25 mouse cellular contexts compared by ENCODE assay signal in genomic region chr19:10788242-10788641, GRCm38 (mm10). TPM values are rescaled to one million over a fixed set of nuclear protein-coding genes. Genes with fewer than 3 reads are reported as not detected.
DNase-seq lines count a peak whose midpoint lies in the region.
"Had no signal": no experiment of that assay in that cellular context is flagged by ENCODE, and none has a peak within 500 bp of the region (broad histone marks: within the 10 kb centered on the region; RNA-seq: fewer than 3 reads in every experiment).

No protein-coding gene starts in this region.

- DNase-seq in 3134 (ENCODE audit: extremely low read depth, insufficient read length, low spot score) = peak; percentile 16
- peak; percentile 81 for DNase-seq in CD4-positive, CD25-positive, alpha-beta regulatory T cell, adult 2 months (ENCODE audit: low read depth, low spot score)
- DNase-seq in induced T-regulatory cell, adult 2 months (ENCODE audit: low read depth) = peak; percentile 87
- DNase-seq in thymus, postnatal 0 days (ENCODE audit: low spot score) = peak; percentile 85
- DNase-seq in cerebellum, postnatal 10 days = no peak
- no peak for DNase-seq in layer of hippocampus, postnatal 10 days (ENCODE audit: low spot score in 2 of 2)
- DNase-seq in gastrocnemius, postnatal 25 days = no peak
- no peak for DNase-seq in lung, postnatal 14 days
- DNase-seq: adrenal gland, adult 2 months; cerebellum, adult 11 months; gastrocnemius, postnatal 36 days; heart, postnatal 36 days; kidney, postnatal 36 days; layer of hippocampus, adult 9-11 months; liver; lung, postnatal 4 days; right cerebral cortex, postnatal 4 days had no signal

RNA-seq across cellular contexts. Expression of gene Cd6, which starts 41.6 kb away (rescaled TPM):
- polyA plus RNA-seq in thymus, postnatal 0 days (2015; fragmentation: Nextera tagmentation; extraction: Ambion mirVana) = 141 and 145 TPM in 2 replicates
- not detected for total RNA-seq in layer of hippocampus, postnatal 10 days (2021)
- total RNA-seq in gastrocnemius, postnatal 25 days (2021) = under 1 TPM in 1 of 2 experiments, not detected in 1; 0.13 TPM
- total RNA-seq: adrenal gland, adult 2 months had no signal
- polyA plus RNA-seq: embryonic facial prominence, embryonic 14.5 days; forebrain, embryonic 14.5 days; heart, embryonic 15.5 days; hindbrain, embryonic 16.5 days; limb, embryonic 10.5 days; liver, embryonic 15.5 days; neural tube, embryonic 14.5 days had no signal

RNA-seq across cellular contexts. Expression of gene Cd5, which starts 49.4 kb away (rescaled TPM):
- polyA plus RNA-seq in thymus, postnatal 0 days (2015; fragmentation: Nextera tagmentation; extraction: Ambion mirVana) = 116 and 132 TPM in 2 replicates
- total RNA-seq in layer of hippocampus, postnatal 10 days (2021) = under 1 TPM; 0.29 to 0.32 TPM
- under 1 TPM in 1 of 2 experiments, not detected in 1; 0.19 TPM for total RNA-seq in gastrocnemius, postnatal 25 days (2021)
- total RNA-seq: ES-E14 had no signal
- polyA plus RNA-seq: liver, embryonic 15.5 days had no signal

RNA-seq across cellular contexts. Expression of gene Slc15a3, which starts 51.3 kb away (rescaled TPM):
- 2.4 and 3.3 TPM in 2 replicates for polyA plus RNA-seq in thymus, postnatal 0 days (2015; fragmentation: Nextera tagmentation; extraction: Ambion mirVana)
- total RNA-seq in layer of hippocampus, postnatal 10 days (2021) = 1 to 10 TPM; 1.1 to 1.5 TPM
- total RNA-seq in gastrocnemius, postnatal 25 days (2021) = under 1 TPM; 0.38 to 0.67 TPM

Comparison
In these comparisons a context has a peak if more than half of its experiments do, and no peak if none do; other contexts are left out.
1. DNase-seq: peak in 3134 (single experiment), CD4-positive, CD25-positive, alpha-beta regulatory T cell, adult 2 months (single experiment), induced T-regulatory cell, adult 2 months (single experiment) and thymus, postnatal 0 days (single experiment); none in cerebellum, postnatal 10 days (0 of 2), layer of hippocampus, postnatal 10 days (0 of 2), gastrocnemius, postnatal 25 days (single experiment) and lung, postnatal 14 days (single experiment).